Mouse (Mus musculus) heart, postnatal 0 days (tissue): ENCODE measurements around the gene Pde2a.

ENCODE experiments used
- CTCF ChIP-seq: IDR thresholded peaks from 2 replicates; pipeline ENCODE4 v1.5.1; 2016; ENCODE audit warnings: antibody characterized with exemption, control low read depth, low read depth
- EP300 ChIP-seq: IDR thresholded peaks from 2 replicates; pipeline ENCODE4 v1.6.1; 2016; ENCODE audit warnings: antibody characterized with exemption, low read depth

DNA sequence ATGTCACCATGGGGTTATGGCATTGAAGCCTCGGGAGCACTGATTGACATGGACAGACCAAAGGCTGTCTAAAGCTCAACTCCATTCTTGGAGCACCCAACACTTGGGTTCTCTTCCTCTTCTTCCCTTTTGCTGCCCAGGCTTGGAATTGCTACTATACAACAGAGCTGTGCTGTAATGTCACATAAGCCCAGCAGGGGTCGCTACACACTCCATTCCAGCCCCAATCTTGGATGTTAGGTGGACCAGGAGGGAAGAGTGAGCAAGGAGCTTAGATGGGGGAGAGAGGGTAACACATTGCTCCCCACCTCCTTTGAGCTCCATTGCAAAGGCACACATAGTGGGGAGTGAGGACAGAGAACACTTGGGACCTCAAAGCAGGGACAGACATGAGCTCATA is 6.2 kb downstream of the Pde2a start:
- TF ChIP-seq CTCF = peak; percentile 82
- no peak for TF ChIP-seq EP300
